20 mouse cellular contexts compared by ENCODE assay signal in genomic region chr9:48421029-48421428, GRCm38 (mm10). TPM values are rescaled to one million over a fixed set of nuclear protein-coding genes. Genes with fewer than 3 reads are reported as not detected.
A peak's percentile ranks its signal among the peaks of the same experiment; 100 is the strongest.
DNase-seq lines count a peak whose midpoint lies in the region; TF ChIP-seq lines count a peak whose summit lies in the region.
"Had no signal": no experiment of that assay in that cellular context is flagged by ENCODE, and none has a peak within 500 bp of the region (broad histone marks: within the 10 kb centered on the region; RNA-seq: fewer than 3 reads in every experiment).

No protein-coding gene starts in this region.

- H3K27me3 ChIP-seq in spleen, adult 2 months (ENCODE audit: control insufficient read depth, insufficient read depth, low read length), result no peaks in the 10 kb centered on the region
- no peaks in the 10 kb centered on the region for H3K27me3 ChIP-seq in splenic B cell, adult 2 months (ENCODE audit: control insufficient read depth, insufficient read depth, low read length, poor library complexity, severe bottlenecking)
- H3K27me3 ChIP-seq: embryonic facial prominence, embryonic 12.5 days; forebrain, embryonic 13.5 days; forebrain, embryonic 15.5 days had no signal

- H3K36me3 ChIP-seq in spleen, adult 2 months (ENCODE audit: control insufficient read depth, insufficient read depth, low read length), result no peaks in the 10 kb centered on the region
- H3K36me3 ChIP-seq in splenic B cell, adult 2 months (ENCODE audit: control insufficient read depth, insufficient read depth, low read length, poor library complexity, severe bottlenecking), result no peaks in the 10 kb centered on the region; the same call in 1 of the 2 replicates
- H3K36me3 ChIP-seq: embryonic facial prominence, embryonic 10.5 days; embryonic facial prominence, embryonic 12.5 days; forebrain, embryonic 15.5 days; G1E had no signal

- no peak for TF ChIP-seq POLR2A in spleen, adult 2 months (IDR thresholded peaks at IDR 0.05; ENCODE audit: low read depth, low read length)
- TF ChIP-seq POLR2A in bone marrow macrophage, adult 2 months (IDR thresholded peaks at IDR 0.05; ENCODE audit: borderline replicate concordance, low read depth, low read length), result no peak

- H3K27ac ChIP-seq in spleen, adult 2 months (ENCODE audit: insufficient read depth, low read length), result peak overlapping the region; percentile 70; the same call in 1 of the 2 replicates
- peak overlapping the region; percentile 37 for H3K27ac ChIP-seq in bone marrow macrophage, adult 2 months (ENCODE audit: insufficient read depth, low read depth, low read length)
- H3K27ac ChIP-seq: embryonic facial prominence, embryonic 10.5 days; embryonic facial prominence, embryonic 12.5 days; forebrain, embryonic 13.5 days; forebrain, embryonic 15.5 days had no signal

- H3K4me3 ChIP-seq in spleen, adult 2 months (ENCODE audit: extremely low read depth, insufficient read depth, insufficient read length), result no peak overlapping the region
- H3K4me3 ChIP-seq in bone marrow macrophage, adult 2 months (ENCODE audit: insufficient read depth, low read length), result no peak overlapping the region
- H3K4me3 ChIP-seq: embryonic facial prominence, embryonic 10.5 days; embryonic facial prominence, embryonic 12.5 days; forebrain, embryonic 13.5 days; forebrain, embryonic 15.5 days had no signal

- 54% methylated on average over 2 of the region's 2 CpGs for WGBS in spleen, adult 2 months

- H3K4me1 ChIP-seq in spleen, adult 2 months (ENCODE audit: control insufficient read depth, insufficient read depth, insufficient read length), result peaks cover 19% of the 10 kb centered on the region
- peaks cover 42% of the 10 kb centered on the region for H3K4me1 ChIP-seq in bone marrow macrophage, adult 2 months (ENCODE audit: control insufficient read depth, insufficient read depth, low read length)
- H3K4me1 ChIP-seq: embryonic facial prominence, embryonic 10.5 days; embryonic facial prominence, embryonic 12.5 days; forebrain, embryonic 13.5 days; forebrain, embryonic 15.5 days had no signal

- DNase-seq in spleen, adult 2 months (ENCODE audit: low read depth in 1 of 2, low spot score in 2 of 2), result no peak
- DNase-seq in spleen, adult 12 weeks (ENCODE audit: low spot score), result no peak
- peak; percentile 36 for DNase-seq in splenic B cell, adult 2 months (ENCODE audit: low read depth, low spot score)
- no peak for DNase-seq in cerebellum, adult 11 months
- no peak for DNase-seq in layer of hippocampus, adult 9-10 months (ENCODE audit: low spot score)
- DNase-seq: adrenal gland, adult 8-10 months; adrenal gland, postnatal 14 days; adrenal gland, postnatal 36 days; cerebellum, adult 11-12 months; cerebellum, adult 2 months; cerebellum, adult 9-10 months; cerebellum, postnatal 10 days; cerebellum, postnatal 25 days; forebrain, postnatal 0 days had no signal

- TF ChIP-seq CTCF in spleen, adult 2 months (IDR thresholded peaks at IDR 0.05; ENCODE audit: extremely low read depth, insufficient read depth, insufficient read length, insufficient replicate concordance), result no peak
- TF ChIP-seq CTCF in bone marrow macrophage, adult 2 months (IDR thresholded peaks at IDR 0.05; ENCODE audit: low read depth, low read length), result no peak

RNA-seq across cellular contexts. Expression of gene Rexo2, which starts 59.4 kb away (rescaled TPM):
- 47.9 and 50.0 TPM in 2 replicates for polyA plus RNA-seq in spleen, adult 2 months (2012; rRNA removed)
- 88.1 and 97.5 TPM in 2 replicates for polyA plus RNA-seq in bone marrow macrophage, adult 2 months (2012; ENCODE audit: insufficient read depth, insufficient read length, missing spikeins)
